Mouse (Mus musculus): Measurements from ENCODE around the gene Serp2. TPM values are rescaled to one million over a fixed set of nuclear protein-coding genes. Genes with fewer than 3 reads are reported as not detected.
"Not testable (repeated sequence)": the region's sequence is repeated elsewhere in the genome, so short reads cannot be mapped to it uniquely, and the experiment has no call there.

The Serp2 gene
- total RNA-seq, 1 experiment from 2014 or later: not detected

DNA sequence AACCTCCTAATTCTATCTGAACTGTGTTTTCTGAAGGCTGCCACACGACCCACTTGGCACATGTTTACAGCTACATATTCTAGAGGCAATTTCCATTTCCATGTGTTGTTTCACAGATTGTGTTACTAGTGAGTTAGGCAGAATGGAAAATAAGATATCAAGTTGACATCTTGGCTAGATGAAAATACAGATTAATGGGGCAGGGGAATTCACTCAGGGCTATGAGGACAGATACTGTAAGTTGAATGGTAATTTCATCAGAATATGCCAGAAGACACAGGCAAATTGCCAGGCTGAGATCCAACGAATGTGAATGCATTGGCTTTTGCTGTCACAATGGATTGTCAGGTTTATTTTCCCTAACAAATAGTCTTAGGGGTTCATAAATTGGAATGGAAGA lies 21.2 kb upstream of the Serp2 start:
- ATAC-seq (replicated peaks; ENCODE audit: low read depth, poor library complexity, severe bottlenecking): no peak

DNA sequence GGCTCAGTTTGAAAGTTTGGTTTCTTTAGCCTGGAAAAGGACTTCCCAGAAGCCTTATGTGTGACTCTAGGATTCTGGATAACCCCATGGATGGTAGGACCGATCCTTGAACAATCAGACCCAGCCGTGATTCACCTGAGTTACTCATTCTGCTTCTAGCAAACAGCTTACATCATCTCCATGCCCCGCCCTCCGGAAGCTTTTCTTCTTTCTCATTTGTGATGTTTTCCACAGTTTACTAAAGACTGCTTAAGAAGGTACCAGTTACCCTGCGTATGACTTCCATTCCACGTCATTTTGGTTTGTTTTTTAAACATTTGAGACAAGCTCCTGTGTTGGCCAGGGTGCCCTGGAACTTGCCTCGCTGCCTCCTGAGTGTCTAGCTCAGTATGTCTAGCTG lies 13.6 kb upstream of the Serp2 start:
- no peak for ATAC-seq (replicated peaks; ENCODE audit: low read depth, poor library complexity, severe bottlenecking)

- ATAC-seq (replicated peaks; ENCODE audit: low read depth, poor library complexity, severe bottlenecking): peak; percentile 94
These were observed 12.7 kb upstream of the Serp2 start for GRCm38 (mm10) chr14:76569271-76569961.

- ATAC-seq (replicated peaks; ENCODE audit: low read depth, poor library complexity, severe bottlenecking): no peak
These were observed 11.9 kb upstream of the Serp2 start for GRCm38 (mm10) chr14:76568548-76568947.

- ATAC-seq (replicated peaks; ENCODE audit: low read depth, poor library complexity, severe bottlenecking): no peak
These were observed 10.6 kb upstream of the Serp2 start for GRCm38 (mm10) chr14:76567280-76567679.

DNA sequence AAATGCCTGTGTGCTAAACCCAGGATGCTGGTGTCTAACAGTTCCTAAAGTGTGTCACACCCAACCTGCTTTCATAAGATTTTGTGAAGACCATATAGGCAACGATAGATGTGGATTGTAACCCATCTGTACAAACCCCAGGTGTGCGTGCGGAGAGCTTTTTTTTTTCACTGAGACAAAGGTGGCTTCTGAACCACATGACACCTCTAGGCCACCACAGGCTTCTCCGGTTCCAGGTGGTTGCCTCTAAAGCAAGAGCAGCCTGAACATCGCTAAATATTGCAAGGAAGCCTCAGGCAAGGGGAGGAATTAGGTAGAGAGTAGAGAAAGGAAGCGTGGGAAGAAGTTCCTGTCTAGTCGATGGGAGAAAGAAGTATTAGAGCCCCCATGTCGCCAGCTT lies 10.0 kb upstream of the Serp2 start:
- no peak for ATAC-seq (replicated peaks; ENCODE audit: low read depth, poor library complexity, severe bottlenecking)

DNA sequence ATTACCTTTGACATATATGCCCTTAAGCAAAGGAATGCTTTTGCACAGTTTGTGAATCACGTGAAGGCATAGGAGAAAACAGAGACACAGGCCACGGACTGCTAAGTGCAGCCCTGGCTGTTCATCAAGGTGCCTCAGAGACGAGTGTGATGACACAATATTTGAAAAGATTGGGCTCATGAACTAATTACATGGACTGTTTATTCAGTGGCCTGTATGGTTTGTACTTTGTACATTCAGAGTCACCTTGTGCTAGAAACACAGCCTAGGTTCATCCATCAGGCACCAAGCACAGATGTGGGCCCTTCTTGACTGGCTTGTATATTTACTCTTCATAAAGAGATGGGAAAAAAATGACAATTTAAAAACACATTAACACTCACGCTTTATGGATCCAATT lies 9.5 kb upstream of the Serp2 start:
- ATAC-seq (replicated peaks; ENCODE audit: low read depth, poor library complexity, severe bottlenecking): no peak

GRCm38 (mm10) chr14:76559208-76559607 lies 2.5 kb upstream of the Serp2 start:
- no peak for ATAC-seq (replicated peaks; ENCODE audit: low read depth, poor library complexity, severe bottlenecking)

GRCm38 (mm10) chr14:76558171-76558570 lies 1.5 kb upstream of the Serp2 start:
- not testable (repeated sequence) for ATAC-seq (replicated peaks; ENCODE audit: low read depth, poor library complexity, severe bottlenecking)

GRCm38 (mm10) chr14:76556031-76556851 lies 448 bp downstream of the Serp2 start:
- peak; percentile 44 for ATAC-seq (replicated peaks; ENCODE audit: low read depth, poor library complexity, severe bottlenecking)

- no peak for ATAC-seq (replicated peaks; ENCODE audit: low read depth, poor library complexity, severe bottlenecking)
These were observed 1.2 kb downstream of the Serp2 start for GRCm38 (mm10) chr14:76555263-76556030.

GRCm38 (mm10) chr14:76544136-76544535 lies 12.6 kb downstream of the Serp2 start:
- ATAC-seq (replicated peaks; ENCODE audit: low read depth, poor library complexity, severe bottlenecking): peak; percentile 52; the same call in 1 of the 2 replicates

DNA sequence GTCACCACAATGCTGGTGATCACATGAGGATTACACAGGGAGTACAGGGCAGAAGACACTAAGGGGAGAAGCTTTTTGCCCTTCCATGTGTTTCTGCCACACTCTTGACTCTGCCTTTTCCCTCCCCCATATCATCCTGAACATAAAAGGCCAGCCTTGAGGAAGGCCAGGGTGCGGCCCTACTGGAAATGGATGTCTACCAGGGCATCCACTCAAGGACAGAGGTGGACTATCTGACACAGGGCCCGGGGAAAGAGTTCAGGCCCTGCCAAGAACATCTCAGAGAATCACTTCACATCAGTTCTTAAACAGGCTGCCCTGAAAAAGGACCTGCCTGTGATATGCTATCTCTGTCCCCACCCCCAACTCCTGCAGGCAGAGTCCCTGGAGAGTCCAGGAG lies 15.3 kb downstream of the Serp2 start:
- no peak for ATAC-seq (replicated peaks; ENCODE audit: low read depth, poor library complexity, severe bottlenecking)

- ATAC-seq (replicated peaks; ENCODE audit: low read depth, poor library complexity, severe bottlenecking): no peak
These were observed 16.6 kb downstream of the Serp2 start for GRCm38 (mm10) chr14:76540005-76540670.

GRCm38 (mm10) chr14:76536921-76537320 lies 19.8 kb downstream of the Serp2 start:
- no peak for ATAC-seq (replicated peaks; ENCODE audit: low read depth, poor library complexity, severe bottlenecking)

- no peak for ATAC-seq (replicated peaks; ENCODE audit: low read depth, poor library complexity, severe bottlenecking)
These were observed 21.6 kb downstream of the Serp2 start for GRCm38 (mm10) chr14:76535096-76535495.

- ATAC-seq (replicated peaks; ENCODE audit: low read depth, poor library complexity, severe bottlenecking): peak; percentile 39
These were observed 23.4 kb downstream of the Serp2 start for GRCm38 (mm10) chr14:76533170-76533815.

GRCm38 (mm10) chr14:76532257-76533169 lies 24.2 kb downstream of the Serp2 start:
- ATAC-seq (replicated peaks; ENCODE audit: low read depth, poor library complexity, severe bottlenecking): peak; percentile 82
